In the genomic region with DNA sequence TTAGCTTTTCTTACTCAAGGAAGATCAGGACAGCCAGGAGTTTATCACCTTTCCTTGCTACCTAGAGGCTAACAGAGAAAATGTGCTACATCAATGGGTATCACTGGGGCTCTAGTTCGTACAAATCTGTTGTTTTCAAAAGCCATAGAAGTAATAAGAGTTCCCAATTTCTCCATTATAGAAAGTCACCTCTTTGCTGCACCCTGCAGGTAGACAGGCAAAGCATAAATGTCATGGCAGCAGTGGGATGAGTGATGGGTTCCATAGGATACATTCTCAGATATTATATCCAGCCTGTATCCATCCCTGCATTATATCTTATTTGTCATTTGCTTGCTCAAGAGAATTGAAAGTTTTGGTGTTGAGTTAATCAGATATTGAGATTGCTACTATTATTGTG, we compare ENCODE assay signal across 20 mouse cellular contexts.
DNase-seq lines count a peak whose midpoint lies in the region; ATAC-seq and TF ChIP-seq lines count a peak whose summit lies in the region.
"Had no signal": no experiment of that assay in that cellular context is flagged by ENCODE, and none has a peak within 500 bp of the region (broad histone marks: within the 10 kb centered on the region; RNA-seq: fewer than 3 reads in every experiment).

No protein-coding gene starts in this region.

- no peak overlapping the region for H3K9ac ChIP-seq in CH12.LX (ENCODE audit: insufficient read depth, low read depth)
- no peak overlapping the region for H3K9ac ChIP-seq in stomach, postnatal 0 days (ENCODE audit: low read length)
- H3K9ac ChIP-seq in hindbrain, postnatal 0 days (replicated peaks; ENCODE audit: low read length), result no peak overlapping the region
- H3K9ac ChIP-seq: embryonic facial prominence, embryonic 12.5 days; forebrain, embryonic 13.5 days; forebrain, embryonic 15.5 days; forebrain, postnatal 0 days had no signal

- ATAC-seq in CD4-positive, CD25-positive, alpha-beta regulatory T cell, adult 4 months, result no peak
- no peak for ATAC-seq in stomach, postnatal 0 days (ENCODE audit: low FRiP score, low TSS enrichment)
- no peak for ATAC-seq in hindbrain, postnatal 0 days
- ATAC-seq: activated CD4-positive, CD25-positive, alpha-beta regulatory T cell, adult 4 months; forebrain, embryonic 13.5 days; forebrain, embryonic 15.5 days; forebrain, postnatal 0 days had no signal

- no peak overlapping the region for H3K27ac ChIP-seq in CH12.LX (ENCODE audit: insufficient read depth, low read depth)
- H3K27ac ChIP-seq in stomach, postnatal 0 days (replicated peaks), result no peak overlapping the region
- no peak overlapping the region for H3K27ac ChIP-seq in hindbrain, postnatal 0 days
- H3K27ac ChIP-seq: embryonic facial prominence, embryonic 10.5 days; embryonic facial prominence, embryonic 12.5 days; forebrain, embryonic 13.5 days; forebrain, embryonic 15.5 days had no signal

- TF ChIP-seq POLR2A in CH12.LX (IDR thresholded peaks at IDR 0.05; ENCODE audit: low read depth, low read length), result no peak

- H3K79me2 ChIP-seq in CH12.LX (replicated peaks; ENCODE audit: control insufficient read depth, extremely low read depth, insufficient read depth, poor library complexity, severe bottlenecking), result no peaks in the 10 kb centered on the region

- dilution Hi-C loops in CH12.LX (cut with MboI; ENCODE audit: extremely low pct_ligation_motif_present, extremely low pct_unique_long_range_greater_than_20kb, low sequenced_read_pairs), result no loop called here

- peak in 1 of 2 experiments; percentile 64; a peak in 2 of 4 replicates for TF ChIP-seq CTCF in CH12.LX (conservative IDR thresholded peaks at IDR 0.05 in 1 of 2, IDR thresholded peaks at IDR 0.05 in 1 of 2; ENCODE audit: low read depth in 2 of 2, low read length in 2 of 2)
- peak; percentile 27 for TF ChIP-seq CTCF in stomach, postnatal 0 days (IDR thresholded peaks at IDR 0.05; ENCODE audit: low read depth)
- no peak for TF ChIP-seq CTCF in hindbrain, postnatal 0 days (IDR thresholded peaks at IDR 0.05; ENCODE audit: low read depth)

- no peak for TF ChIP-seq EP300 in CH12.LX (IDR thresholded peaks at IDR 0.05; ENCODE audit: low read length)
- TF ChIP-seq EP300 in stomach, postnatal 0 days (optimal IDR thresholded peaks at IDR 0.05), result no peak

- peak; percentile 45 for TF ChIP-seq RAD21 in CH12.LX (IDR thresholded peaks at IDR 0.05; ENCODE audit: low read depth, low read length)

- H3K36me3 ChIP-seq in CH12.LX (replicated peaks in 1 of 2; ENCODE audit: control insufficient read depth in 1 of 2, insufficient read depth in 1 of 2, low read length in 1 of 2), result no peaks in the 10 kb centered on the region
- no peaks in the 10 kb centered on the region for H3K36me3 ChIP-seq in stomach, postnatal 0 days (ENCODE audit: control insufficient read depth, insufficient read depth, low read length)
- H3K36me3 ChIP-seq in hindbrain, postnatal 0 days (ENCODE audit: insufficient read depth, low read length), result no peaks in the 10 kb centered on the region
- H3K36me3 ChIP-seq: embryonic facial prominence, embryonic 10.5 days; embryonic facial prominence, embryonic 12.5 days; forebrain, embryonic 15.5 days had no signal

- in situ Hi-C loops in CH12.LX (cut with MboI; ENCODE audit: low pct_ligation_motif_present, low pct_unique_long_range_greater_than_20kb, low sequenced_read_pairs), result no loop called here

- H3K9me3 ChIP-seq in CH12.LX (replicated peaks; ENCODE audit: low read length), result no peaks in the 10 kb centered on the region
- H3K9me3 ChIP-seq in stomach, postnatal 0 days (ENCODE audit: control insufficient read depth, low read length), result no peaks in the 10 kb centered on the region
- no peaks in the 10 kb centered on the region for H3K9me3 ChIP-seq in hindbrain, postnatal 0 days (ENCODE audit: low read length)
- H3K9me3 ChIP-seq: embryonic facial prominence, embryonic 10.5 days; embryonic facial prominence, embryonic 12.5 days; forebrain, embryonic 13.5 days; forebrain, embryonic 15.5 days had no signal

- peak; percentile 1 for DNase-seq in CD4-positive, CD25-positive, alpha-beta regulatory T cell, adult 2 months (ENCODE audit: low read depth, low spot score)
- no peak for DNase-seq in CH12.LX (ENCODE audit: extremely low read depth)
- no peak for DNase-seq in stomach, postnatal 0 days (ENCODE audit: low spot score)
- DNase-seq in hindbrain, postnatal 0 days (ENCODE audit: low spot score), result no peak
- DNase-seq: adrenal gland, adult 8-10 months; adrenal gland, postnatal 14 days; adrenal gland, postnatal 36 days; B cell, adult 2 months; cerebellum, adult 11-12 months; cerebellum, adult 2 months; cerebellum, adult 9-10 months; cerebellum, postnatal 10 days; cerebellum, postnatal 25 days; forebrain, postnatal 0 days had no signal

- no peaks in the 10 kb centered on the region for H3K27me3 ChIP-seq in CH12.LX (replicated peaks)
- H3K27me3 ChIP-seq in stomach, postnatal 0 days (ENCODE audit: control insufficient read depth, insufficient read depth, low read length), result no peaks in the 10 kb centered on the region
- H3K27me3 ChIP-seq in hindbrain, postnatal 0 days (ENCODE audit: insufficient read depth, low read length), result no peaks in the 10 kb centered on the region
- H3K27me3 ChIP-seq: embryonic facial prominence, embryonic 12.5 days; forebrain, embryonic 13.5 days; forebrain, embryonic 15.5 days had no signal

- no peaks in the 10 kb centered on the region; a peak in 2 of 4 replicates for H3K4me1 ChIP-seq in CH12.LX (ENCODE audit: control insufficient read depth in 1 of 2, insufficient read depth in 2 of 2)
- no peaks in the 10 kb centered on the region for H3K4me1 ChIP-seq in stomach, postnatal 0 days (replicated peaks; ENCODE audit: control insufficient read depth, insufficient read depth)
- H3K4me1 ChIP-seq in hindbrain, postnatal 0 days (ENCODE audit: insufficient read depth, low read length), result no peaks in the 10 kb centered on the region
- H3K4me1 ChIP-seq: embryonic facial prominence, embryonic 10.5 days; embryonic facial prominence, embryonic 12.5 days; forebrain, embryonic 13.5 days; forebrain, embryonic 15.5 days had no signal

- no peak overlapping the region for H3K4me2 ChIP-seq in CH12.LX (ENCODE audit: insufficient read depth, low read depth, poor library complexity, severe bottlenecking)
- H3K4me2 ChIP-seq in stomach, postnatal 0 days (replicated peaks; ENCODE audit: low read depth), result no peak overlapping the region
- H3K4me2 ChIP-seq in hindbrain, postnatal 0 days (ENCODE audit: low read depth, low read length), result no peak overlapping the region
- H3K4me2 ChIP-seq: embryonic facial prominence, embryonic 12.5 days; forebrain, embryonic 13.5 days; forebrain, embryonic 15.5 days had no signal

- WGBS in stomach, postnatal 0 days, result 93% methylated on average over 1 of the region's 1 CpGs
- 86% methylated on average over 1 of the region's 1 CpGs for WGBS in hindbrain, postnatal 0 days

- no peak overlapping the region for H3K4me3 ChIP-seq in CH12.LX (replicated peaks in 1 of 3; ENCODE audit: low read depth in 2 of 3, low read length in 2 of 3, poor library complexity in 1 of 3)
- no peak overlapping the region for H3K4me3 ChIP-seq in stomach, postnatal 0 days (ENCODE audit: low read depth, low read length)
- H3K4me3 ChIP-seq in hindbrain, postnatal 0 days (ENCODE audit: low read length), result no peak overlapping the region
- H3K4me3 ChIP-seq: embryonic facial prominence, embryonic 10.5 days; embryonic facial prominence, embryonic 12.5 days; forebrain, embryonic 13.5 days; forebrain, embryonic 15.5 days had no signal

TF ChIP-seq in CH12.LX, 34 proteins besides CTCF, POLR2A, EP300 and RAD21:
- TF ChIP-seq SMC3 (IDR thresholded peaks at IDR 0.05; ENCODE audit: low read depth, low read length) (peak; percentile 55), GABPA (IDR thresholded peaks at IDR 0.05; ENCODE audit: insufficient replicate concordance, low read depth, low read length) (no peak), MAFK (IDR thresholded peaks at IDR 0.05; ENCODE audit: insufficient replicate concordance, low read length) (no peak)
